Comparison of ENCODE assay signal across 20 mouse cellular contexts in the genomic region with DNA sequence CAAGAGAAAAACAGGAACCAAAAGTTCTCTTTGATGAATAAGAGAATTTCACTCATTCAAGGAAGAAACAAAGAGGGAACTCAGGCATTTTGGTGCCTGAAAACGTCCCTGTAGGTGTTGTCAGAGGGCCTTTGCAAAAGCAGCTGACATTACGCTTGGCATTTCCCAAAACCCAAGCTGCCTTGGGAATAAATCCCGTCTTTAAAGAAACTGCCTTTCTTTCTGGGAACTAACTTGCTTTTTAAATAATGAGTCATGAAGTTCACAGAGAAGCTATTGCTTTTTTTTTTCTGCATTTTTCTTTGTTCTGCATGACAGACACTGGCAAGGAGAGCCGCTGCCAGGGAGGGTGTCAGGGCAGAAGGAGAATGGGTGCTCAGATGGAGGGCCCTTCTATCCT.
DNase-seq lines count a peak whose midpoint lies in the region; ATAC-seq and TF ChIP-seq lines count a peak whose summit lies in the region.
"Had no signal": no experiment of that assay in that cellular context is flagged by ENCODE, and none has a peak within 500 bp of the region (broad histone marks: within the 10 kb centered on the region; RNA-seq: fewer than 3 reads in every experiment).

No protein-coding gene starts in this region.

- H3K9me3 ChIP-seq in forebrain, embryonic 12.5 days: no peaks in the 10 kb centered on the region
- H3K9me3 ChIP-seq in forebrain, embryonic 10.5 days: no peaks in the 10 kb centered on the region
- H3K9me3 ChIP-seq in heart, embryonic 16.5 days (replicated peaks; ENCODE audit: control insufficient read depth, low read length): no peaks in the 10 kb centered on the region
- no peaks in the 10 kb centered on the region for H3K9me3 ChIP-seq in neural tube, embryonic 15.5 days (replicated peaks)
- H3K9me3 ChIP-seq: hindbrain, embryonic 15.5 days; neural tube, embryonic 13.5 days had no signal

- H3K4me3 ChIP-seq in forebrain, embryonic 12.5 days (replicated peaks): no peak overlapping the region
- H3K4me3 ChIP-seq in forebrain, embryonic 10.5 days: no peak overlapping the region
- H3K4me3 ChIP-seq in heart, embryonic 16.5 days (ENCODE audit: low read length): no peak overlapping the region
- no peak overlapping the region for H3K4me3 ChIP-seq in neural tube, embryonic 15.5 days (replicated peaks)
- H3K4me3 ChIP-seq in olfactory bulb, adult 2 months (ENCODE audit: insufficient read depth, low read depth, low read length): no peak overlapping the region
- H3K4me3 ChIP-seq: erythroblast, embryonic 14.5 days; hindbrain, embryonic 15.5 days; neural tube, embryonic 13.5 days had no signal

- peaks cover 9% of the 10 kb centered on the region for H3K4me1 ChIP-seq in forebrain, embryonic 12.5 days
- peaks cover 14% of the 10 kb centered on the region for H3K4me1 ChIP-seq in forebrain, embryonic 10.5 days
- peaks cover 63% of the 10 kb centered on the region for H3K4me1 ChIP-seq in heart, embryonic 16.5 days (ENCODE audit: control insufficient read depth, insufficient read depth, low read length)
- 0 out of 2 replicates have a peak, but pooled peaks cover 6% of the 10 kb centered on the region for H3K4me1 ChIP-seq in neural tube, embryonic 15.5 days
- peaks cover 36% of the 10 kb centered on the region for H3K4me1 ChIP-seq in olfactory bulb, adult 2 months (ENCODE audit: control insufficient read depth, insufficient read depth, low read length)

- H3K36me3 ChIP-seq in forebrain, embryonic 12.5 days (replicated peaks): peaks cover 9% of the 10 kb centered on the region
- H3K36me3 ChIP-seq in forebrain, embryonic 10.5 days (replicated peaks): no peaks in the 10 kb centered on the region; the same call in 1 of the 2 replicates
- H3K36me3 ChIP-seq in heart, embryonic 16.5 days (ENCODE audit: control insufficient read depth, insufficient read depth): peaks cover 7% of the 10 kb centered on the region; the same call in 1 of the 2 replicates
- peaks cover 32% of the 10 kb centered on the region for H3K36me3 ChIP-seq in neural tube, embryonic 15.5 days

- no peak for TF ChIP-seq CTCF in olfactory bulb, adult 2 months (IDR thresholded peaks at IDR 0.05; ENCODE audit: insufficient read depth, low read depth, low read length)

- no peak overlapping the region for H3K9ac ChIP-seq in forebrain, embryonic 12.5 days
- H3K9ac ChIP-seq in heart, embryonic 16.5 days (ENCODE audit: low read length): peak overlapping the region; percentile 30; the same call in 1 of the 2 replicates
- no peak overlapping the region for H3K9ac ChIP-seq in neural tube, embryonic 15.5 days (replicated peaks)
- H3K9ac ChIP-seq: hindbrain, embryonic 15.5 days; lung, embryonic 14.5 days; neural tube, embryonic 13.5 days had no signal

- no peak for TF ChIP-seq POLR2A in olfactory bulb, adult 2 months (IDR thresholded peaks at IDR 0.05; ENCODE audit: insufficient read depth, low read depth, low read length)

- no peaks in the 10 kb centered on the region for H3K27me3 ChIP-seq in forebrain, embryonic 12.5 days
- no peaks in the 10 kb centered on the region for H3K27me3 ChIP-seq in forebrain, embryonic 10.5 days (ENCODE audit: poor library complexity, severe bottlenecking)
- no peaks in the 10 kb centered on the region for H3K27me3 ChIP-seq in heart, embryonic 16.5 days (ENCODE audit: control insufficient read depth, insufficient read depth, low read length)
- H3K27me3 ChIP-seq in neural tube, embryonic 15.5 days (replicated peaks): no peaks in the 10 kb centered on the region
- H3K27me3 ChIP-seq: hindbrain, embryonic 15.5 days; neural tube, embryonic 13.5 days had no signal

- intact Hi-C loops in heart, postnatal 25 days (cut with DNase I): no loop called here

- no peak for DNase-seq in forebrain, embryonic 10.5 days (ENCODE audit: extremely low spot score, low spot score)
- no peak for DNase-seq in heart, postnatal 25 days (ENCODE audit: low spot score)
- no peak for DNase-seq in neural tube, embryonic 10.5 days (ENCODE audit: extremely low spot score, low spot score)
- DNase-seq in gastrocnemius, adult 18-20 months (ENCODE audit: low spot score): no peak
- DNase-seq: adrenal gland, adult 2 months; cerebellum, adult 9-11 months; kidney, adult 18-20 months; kidney, postnatal 14 days; left cerebral cortex, postnatal 4 days; lung, embryonic 14.5 days; right cerebral cortex, postnatal 4 days had no signal

- H3K27ac ChIP-seq in forebrain, embryonic 12.5 days: 0 out of 2 replicates have a peak overlapping the region, but pooled peaks have one; percentile 16
- no peak overlapping the region for H3K27ac ChIP-seq in forebrain, embryonic 10.5 days
- peak overlapping the region; percentile 96 for H3K27ac ChIP-seq in heart, embryonic 16.5 days (ENCODE audit: low read length)
- H3K27ac ChIP-seq in neural tube, embryonic 15.5 days (replicated peaks): peak overlapping the region; percentile 28; the same call in 1 of the 2 replicates
- peak overlapping the region; percentile 81 for H3K27ac ChIP-seq in olfactory bulb, adult 2 months (ENCODE audit: insufficient read depth, low read depth, low read length)
- H3K27ac ChIP-seq: hindbrain, embryonic 15.5 days; macrophage; neural tube, embryonic 13.5 days had no signal

- 29% methylated on average over 4 of the region's 4 CpGs for WGBS in forebrain, embryonic 12.5 days
- WGBS in forebrain, embryonic 10.5 days: 68% methylated on average over 4 of the region's 4 CpGs
- WGBS in heart, embryonic 16.5 days: 74% methylated on average over 4 of the region's 4 CpGs
- WGBS in neural tube, embryonic 15.5 days: 41% methylated on average over 4 of the region's 4 CpGs
- 25% methylated on average over 4 of the region's 4 CpGs for WGBS in olfactory bulb, adult 2 months

- ATAC-seq in forebrain, embryonic 12.5 days (ENCODE audit: low FRiP score): no peak
- ATAC-seq in heart, embryonic 16.5 days (replicated peaks; ENCODE audit: extremely low read depth, insufficient read depth, low FRiP score): no peak
- no peak for ATAC-seq in neural tube, embryonic 15.5 days (ENCODE audit: low FRiP score)

- no peak overlapping the region for H3K4me2 ChIP-seq in forebrain, embryonic 12.5 days
- no peak overlapping the region for H3K4me2 ChIP-seq in heart, embryonic 16.5 days (ENCODE audit: low read depth, low read length)
- H3K4me2 ChIP-seq in neural tube, embryonic 15.5 days: no peak overlapping the region
- H3K4me2 ChIP-seq: hindbrain, embryonic 15.5 days; liver, embryonic 11.5 days; lung, embryonic 14.5 days; neural tube, embryonic 13.5 days had no signal
